Mouse (Mus musculus) liver, embryonic 13.5 days (tissue): ENCODE measurements around the gene Pcdh15. TPM values are rescaled to one million over a fixed set of nuclear protein-coding genes. Genes with fewer than 3 reads are reported as not detected.

Experiments used
- ATAC-seq: fragments of 200-750 bp; cut with Nextera tagmentation; 2 replicates; pipeline ENCODE4 v1.8.0; 2017; ENCODE audit warnings: low read depth, mild to moderate bottlenecking, moderate number of reproducible peaks, moderate library complexity
- DNase-seq: peaks from one replicate; pipeline ENCODE4 v3.0.0; 2022
- H3K27ac ChIP-seq: fragments of 300-500 bp; sonication (generic); 2 replicates; pipeline ENCODE4 v1.5.1; 2015; ENCODE audit warnings: moderate library complexity, mild to moderate bottlenecking, inconsistent platforms
- H3K27me3 ChIP-seq: fragments of 300-500 bp; sonication (generic); 2 replicates; pipeline ENCODE4 v1.6.1; 2015; ENCODE audit warnings: mild to moderate bottlenecking, inconsistent platforms
- H3K36me3 ChIP-seq: fragments of 300-500 bp; sonication (generic); 2 replicates; pipeline ENCODE4 v1.6.1; 2015; ENCODE audit warnings: mild to moderate bottlenecking, inconsistent platforms
- H3K4me1 ChIP-seq: fragments of 300-500 bp; sonication (generic); replicated peaks from 2 replicates; pipeline ENCODE4 v1.6.1; 2015; ENCODE audit warnings: inconsistent platforms
- H3K4me2 ChIP-seq: fragments of 300-500 bp; sonication (generic); 2 replicates; pipeline ENCODE4 v1.6.1; 2015; ENCODE audit warnings: inconsistent platforms, mild to moderate bottlenecking, moderate library complexity
- H3K4me3 ChIP-seq: fragments of 300-500 bp; sonication (generic); replicated peaks from 2 replicates; pipeline ENCODE4 v1.5.1; 2015; ENCODE audit warnings: mild to moderate bottlenecking, inconsistent platforms
- H3K9ac ChIP-seq: fragments of 300-500 bp; sonication (generic); 2 replicates; pipeline ENCODE4 v1.6.1; 2015; ENCODE audit warnings: mild to moderate bottlenecking, inconsistent platforms
- H3K9me3 ChIP-seq: fragments of 300-500 bp; sonication (generic); replicated peaks from 2 replicates; pipeline ENCODE4 v1.6.1; 2016; ENCODE audit warnings: inconsistent platforms
- WGBS: fragments of 180-500 bp; shearing (Covaris S2); methylation state at CpG from one replicate; pipeline ENCODE4 v1.1.7; 2015; ENCODE audit not compliant: insufficient replicate concordance; 5-methylcytosine and 5-hydroxymethylcytosine counted together
- polyA plus RNA-seq: library from polyadenylated mRNA; unstranded; fragments of >200 nt; fragmentation: Nextera tagmentation; extraction: Ambion mirVana; gene quantifications from 2 replicates; pipeline ENCODE4 v1.2.1, GENCODE M21; 2015

Pcdh15 gene
- polyA plus RNA-seq, 1 experiment from 2014 or later = 0.13 TPM

GRCm38 (mm10) chr10:73147543-73147942, 48.4 kb downstream of the Pcdh15 start:
- ATAC-seq (no peak), DNase-seq (no peak)
- Histone ChIP-seq H3K4me1 (no peaks in the 10 kb centered on the region), H3K4me2 (no peak overlapping the region), H3K4me3 (no peak overlapping the region), H3K9me3 (no peaks in the 10 kb centered on the region), H3K27me3 (no peaks in the 10 kb centered on the region), H3K27ac (no peak overlapping the region), H3K36me3 (no peaks in the 10 kb centered on the region), H3K9ac (no peak overlapping the region)

GRCm38 (mm10) chr10:73147978-73148377, 48.8 kb downstream of the Pcdh15 start:
- WGBS = 65% methylated on average over 4 of the region's 4 CpGs
- H3K4me1 ChIP-seq = no peaks in the 10 kb centered on the region
- H3K9ac ChIP-seq = no peak overlapping the region
- H3K36me3 ChIP-seq = no peaks in the 10 kb centered on the region
- DNase-seq = no peak
- H3K4me2 ChIP-seq = no peak overlapping the region
- H3K27me3 ChIP-seq = no peaks in the 10 kb centered on the region
- no peak for ATAC-seq
- no peak overlapping the region for H3K4me3 ChIP-seq
- H3K27ac ChIP-seq = no peak overlapping the region
- H3K9me3 ChIP-seq = no peaks in the 10 kb centered on the region

GRCm38 (mm10) chr10:73154544-73154943, 55.4 kb downstream of the Pcdh15 start:
- Histone ChIP-seq H3K27ac (no peak overlapping the region), H3K9me3 (peaks cover 3% of the 10 kb centered on the region; the same call in 1 of the 2 replicates), H3K27me3 (no peaks in the 10 kb centered on the region), H3K9ac (no peak overlapping the region), H3K4me1 (no peaks in the 10 kb centered on the region), H3K4me3 (no peak overlapping the region), H3K36me3 (no peaks in the 10 kb centered on the region), H3K4me2 (no peak overlapping the region)
- DNase-seq (no peak), ATAC-seq (no peak)
- WGBS = 67% methylated on average over 5 of the region's 5 CpGs

- 55% methylated on average over 1 of the region's 1 CpGs for WGBS
- Histone ChIP-seq H3K27ac (no peak overlapping the region), H3K9me3 (peaks cover 3% of the 10 kb centered on the region; the same call in 1 of the 2 replicates), H3K36me3 (no peaks in the 10 kb centered on the region), H3K4me1 (no peaks in the 10 kb centered on the region), H3K4me3 (no peak overlapping the region), H3K9ac (no peak overlapping the region), H3K27me3 (no peaks in the 10 kb centered on the region), H3K4me2 (no peak overlapping the region)
- ATAC-seq (no peak), DNase-seq (no peak)
These were observed 62.6 kb downstream of the Pcdh15 start for GRCm38 (mm10) chr10:73161757-73162156.

GRCm38 (mm10) chr10:73216001-73216400, 116.9 kb downstream of the Pcdh15 start:
- ATAC-seq (no peak), DNase-seq (no peak)
- Histone ChIP-seq H3K4me3 (no peak overlapping the region), H3K27me3 (no peaks in the 10 kb centered on the region), H3K4me2 (no peak overlapping the region), H3K36me3 (no peaks in the 10 kb centered on the region), H3K27ac (no peak overlapping the region), H3K9me3 (no peaks in the 10 kb centered on the region), H3K4me1 (no peaks in the 10 kb centered on the region), H3K9ac (no peak overlapping the region)
- 35% methylated on average over 2 of the region's 2 CpGs for WGBS

GRCm38 (mm10) chr10:73242294-73242693, 143.2 kb downstream of the Pcdh15 start:
- H3K36me3 ChIP-seq = no peaks in the 10 kb centered on the region
- no peak for ATAC-seq
- no peaks in the 10 kb centered on the region for H3K27me3 ChIP-seq
- WGBS = 67% methylated on average over 5 of the region's 5 CpGs
- no peak overlapping the region for H3K4me3 ChIP-seq
- H3K27ac ChIP-seq = no peak overlapping the region
- no peak overlapping the region for H3K4me2 ChIP-seq
- no peak for DNase-seq
- no peak overlapping the region for H3K9ac ChIP-seq
- H3K4me1 ChIP-seq = no peaks in the 10 kb centered on the region
- H3K9me3 ChIP-seq = no peaks in the 10 kb centered on the region

- Histone ChIP-seq H3K4me2 (no peak overlapping the region), H3K9me3 (no peaks in the 10 kb centered on the region), H3K36me3 (no peaks in the 10 kb centered on the region), H3K27ac (no peak overlapping the region), H3K4me3 (no peak overlapping the region), H3K4me1 (no peaks in the 10 kb centered on the region), H3K27me3 (no peaks in the 10 kb centered on the region), H3K9ac (no peak overlapping the region)
- 72% methylated on average over 4 of the region's 4 CpGs for WGBS
- ATAC-seq (no peak), DNase-seq (no peak)
These were observed 181.3 kb downstream of the Pcdh15 start for GRCm38 (mm10) chr10:73280438-73280837.

GRCm38 (mm10) chr10:73296456-73296855, 197.3 kb downstream of the Pcdh15 start:
- Histone ChIP-seq H3K4me2 (no peak overlapping the region), H3K9ac (no peak overlapping the region), H3K4me3 (no peak overlapping the region), H3K9me3 (no peaks in the 10 kb centered on the region; the same call in 1 of the 2 replicates), H3K27me3 (no peaks in the 10 kb centered on the region), H3K4me1 (no peaks in the 10 kb centered on the region), H3K36me3 (no peaks in the 10 kb centered on the region), H3K27ac (no peak overlapping the region)
- DNase-seq (no peak), ATAC-seq (no peak)
- 44% methylated on average over 5 of the region's 5 CpGs for WGBS

GRCm38 (mm10) chr10:73301951-73302350, 202.8 kb downstream of the Pcdh15 start:
- H3K27me3 ChIP-seq = no peaks in the 10 kb centered on the region
- H3K4me2 ChIP-seq = no peak overlapping the region
- DNase-seq = no peak
- no peaks in the 10 kb centered on the region for H3K36me3 ChIP-seq
- H3K4me1 ChIP-seq = no peaks in the 10 kb centered on the region
- no peak overlapping the region for H3K27ac ChIP-seq
- H3K9ac ChIP-seq = no peak overlapping the region
- no peak for ATAC-seq
- H3K9me3 ChIP-seq = peaks cover 6% of the 10 kb centered on the region; the same call in 1 of the 2 replicates
- H3K4me3 ChIP-seq = no peak overlapping the region
- WGBS = 76% methylated on average over 8 of the region's 8 CpGs

GRCm38 (mm10) chr10:73306677-73307076, 207.5 kb downstream of the Pcdh15 start:
- 79% methylated on average over 1 of the region's 1 CpGs for WGBS

GRCm38 (mm10) chr10:73326861-73327260, 227.7 kb downstream of the Pcdh15 start:
- no peaks in the 10 kb centered on the region for H3K9me3 ChIP-seq
- no peak overlapping the region for H3K4me2 ChIP-seq
- H3K36me3 ChIP-seq = no peaks in the 10 kb centered on the region
- no peak overlapping the region for H3K4me3 ChIP-seq
- DNase-seq = no peak
- H3K9ac ChIP-seq = no peak overlapping the region
- no peak overlapping the region for H3K27ac ChIP-seq
- H3K27me3 ChIP-seq = no peaks in the 10 kb centered on the region
- WGBS = 66% methylated on average over 7 of the region's 7 CpGs
- H3K4me1 ChIP-seq = no peaks in the 10 kb centered on the region
- ATAC-seq = no peak

More at GRCm38 (mm10) chr10:73306677-73307076, 207.5 kb downstream of the Pcdh15 start:
- Histone ChIP-seq H3K4me1 (no peaks in the 10 kb centered on the region), H3K4me3 (no peak overlapping the region), H3K27me3 (no peaks in the 10 kb centered on the region), H3K9ac (no peak overlapping the region), H3K4me2 (no peak overlapping the region), H3K36me3 (no peaks in the 10 kb centered on the region), H3K27ac (no peak overlapping the region), H3K9me3 (peaks cover 6% of the 10 kb centered on the region; the same call in 1 of the 2 replicates)
- DNase-seq (no peak), ATAC-seq (no peak)

GRCm38 (mm10) chr10:73333426-73333825, 234.3 kb downstream of the Pcdh15 start:
- Histone ChIP-seq H3K36me3 (no peaks in the 10 kb centered on the region), H3K9me3 (no peaks in the 10 kb centered on the region), H3K4me2 (no peak overlapping the region), H3K27ac (no peak overlapping the region), H3K4me1 (no peaks in the 10 kb centered on the region), H3K4me3 (no peak overlapping the region), H3K9ac (no peak overlapping the region), H3K27me3 (no peaks in the 10 kb centered on the region)
- ATAC-seq (no peak), DNase-seq (no peak)
- WGBS = 50% methylated on average over 1 of the region's 1 CpGs
